Mouse (Mus musculus): ENCODE measurements around the gene Mcoln3. TPM values are rescaled to one million over a fixed set of nuclear protein-coding genes. Genes with fewer than 3 reads are reported as not detected.

The Mcoln3 gene
- total and polyA plus RNA-seq, 3 experiments, result 5.2 to 11.3 (median 5.3) TPM

- dilution Hi-C loops (cut with MboI; ENCODE audit: extremely low pct_ligation_motif_present, extremely low pct_unique_long_range_greater_than_20kb, low sequenced_read_pairs), result no loop called here
- TF ChIP-seq BHLHE40 (IDR thresholded peaks at IDR 0.05; ENCODE audit: low read depth, low read length), result peak; percentile 71
- 0 out of 2 replicates have a peak, but pooled peaks have one; percentile 36 for TF ChIP-seq TBP (conservative IDR thresholded peaks at IDR 0.05; ENCODE audit: low read depth, low read length)
- no peak for TF ChIP-seq CHD1 (IDR thresholded peaks at IDR 0.05; ENCODE audit: low read depth, low read length)
- peak; percentile 70 for TF ChIP-seq ETS1 (conservative IDR thresholded peaks at IDR 0.05; ENCODE audit: low read depth, low read length)
- 0 out of 2 replicates have a peak, but pooled peaks have one; percentile 11 for TF ChIP-seq TCF12 (IDR thresholded peaks at IDR 0.05; ENCODE audit: low read depth, low read length)
- no peak overlapping the region for H3K4me2 ChIP-seq (ENCODE audit: insufficient read depth, low read depth, poor library complexity, severe bottlenecking)
- H3K4me1 ChIP-seq (ENCODE audit: control insufficient read depth in 1 of 2, insufficient read depth in 2 of 2), result peaks cover 5 to 26% of the 10 kb centered on the region in 2 experiments; a peak in 3 of 4 replicates
- DNase-seq (ENCODE audit: extremely low read depth), result no peak
- no peak overlapping the region for H3K4me3 ChIP-seq (replicated peaks in 1 of 3; ENCODE audit: low read depth in 2 of 3, low read length in 2 of 3, poor library complexity in 1 of 3)
- no peak overlapping the region for H3K9ac ChIP-seq (ENCODE audit: insufficient read depth, low read depth)
- H3K9me3 ChIP-seq (replicated peaks; ENCODE audit: low read length), result peaks cover 2% of the 10 kb centered on the region
- in situ Hi-C loops (cut with MboI; ENCODE audit: low pct_ligation_motif_present, low pct_unique_long_range_greater_than_20kb, low sequenced_read_pairs), result no loop called here
- H3K27me3 ChIP-seq (replicated peaks), result no peaks in the 10 kb centered on the region
- no peak overlapping the region for H3K27ac ChIP-seq (ENCODE audit: insufficient read depth, low read depth)
- no peaks in the 10 kb centered on the region for H3K79me2 ChIP-seq (replicated peaks; ENCODE audit: control insufficient read depth, extremely low read depth, insufficient read depth, poor library complexity, severe bottlenecking)
- H3K36me3 ChIP-seq (replicated peaks in 1 of 2; ENCODE audit: control insufficient read depth in 1 of 2, insufficient read depth in 1 of 2, low read length in 1 of 2), result peaks cover 69 to 95% of the 10 kb centered on the region in 2 experiments
Observed at GRCm38 (mm10) chr3:146173030-146173429, 55.8 kb downstream of the Mcoln3 start.

GRCm38 (mm10) chr3:146174215-146174614, 57.0 kb downstream of the Mcoln3 start:
- in situ Hi-C loops (cut with MboI; ENCODE audit: low pct_ligation_motif_present, low pct_unique_long_range_greater_than_20kb, low sequenced_read_pairs) (no loop called here), dilution Hi-C loops (cut with MboI; ENCODE audit: extremely low pct_ligation_motif_present, extremely low pct_unique_long_range_greater_than_20kb, low sequenced_read_pairs) (no loop called here)
- H3K27me3 ChIP-seq (replicated peaks), result no peaks in the 10 kb centered on the region
- H3K36me3 ChIP-seq (replicated peaks in 1 of 2; ENCODE audit: control insufficient read depth in 1 of 2, insufficient read depth in 1 of 2, low read length in 1 of 2), result peaks cover 68 to 95% of the 10 kb centered on the region in 2 experiments
- H3K9ac ChIP-seq (ENCODE audit: insufficient read depth, low read depth), result no peak overlapping the region
- no peaks in the 10 kb centered on the region for H3K79me2 ChIP-seq (replicated peaks; ENCODE audit: control insufficient read depth, extremely low read depth, insufficient read depth, poor library complexity, severe bottlenecking)
- peaks cover 5 to 28% of the 10 kb centered on the region in 2 experiments; a peak in 3 of 4 replicates for H3K4me1 ChIP-seq (ENCODE audit: control insufficient read depth in 1 of 2, insufficient read depth in 2 of 2)
- no peak overlapping the region for H3K27ac ChIP-seq (ENCODE audit: insufficient read depth, low read depth)
- H3K9me3 ChIP-seq (replicated peaks; ENCODE audit: low read length), result peaks cover 2% of the 10 kb centered on the region
- TF ChIP-seq CTCF (conservative IDR thresholded peaks at IDR 0.05 in 1 of 2, IDR thresholded peaks at IDR 0.05 in 1 of 2; ENCODE audit: low read depth in 2 of 2, low read length in 2 of 2), result no peak
- no peak for TF ChIP-seq ZKSCAN1 (IDR thresholded peaks at IDR 0.05; ENCODE audit: borderline replicate concordance, low read depth, low read length)
- no peak for TF ChIP-seq ELF1 (IDR thresholded peaks at IDR 0.05; ENCODE audit: low read depth, low read length)
- no peak for TF ChIP-seq IRF4 (IDR thresholded peaks at IDR 0.05; ENCODE audit: low read depth, low read length)
- no peak for TF ChIP-seq MAZ (IDR thresholded peaks at IDR 0.05; ENCODE audit: low read depth, low read length)
- no peak for TF ChIP-seq SMC3 (IDR thresholded peaks at IDR 0.05; ENCODE audit: low read depth, low read length)
- TF ChIP-seq HCFC1 (IDR thresholded peaks at IDR 0.05; ENCODE audit: low read depth, low read length), result no peak
- TF ChIP-seq E2F4 (IDR thresholded peaks at IDR 0.05; ENCODE audit: insufficient replicate concordance, low read depth, low read length), result no peak
- no peak for TF ChIP-seq BHLHE40 (IDR thresholded peaks at IDR 0.05; ENCODE audit: low read depth, low read length)
- TF ChIP-seq ZMIZ1 (IDR thresholded peaks at IDR 0.05; ENCODE audit: low read depth, low read length), result no peak
- no peak for TF ChIP-seq CHD2 (IDR thresholded peaks at IDR 0.05; ENCODE audit: low read length)
- TF ChIP-seq UBTF (IDR thresholded peaks at IDR 0.05; ENCODE audit: low read depth, low read length), result no peak
- TF ChIP-seq CHD1 (IDR thresholded peaks at IDR 0.05; ENCODE audit: low read depth, low read length), result no peak
- TF ChIP-seq MEF2A (IDR thresholded peaks at IDR 0.05; ENCODE audit: borderline replicate concordance, low read depth, low read length), result no peak
- no peak for TF ChIP-seq MAFK (IDR thresholded peaks at IDR 0.05; ENCODE audit: insufficient replicate concordance, low read length)
- TF ChIP-seq PAX5 (IDR thresholded peaks at IDR 0.05; ENCODE audit: low read length), result no peak
- no peak overlapping the region for H3K4me2 ChIP-seq (ENCODE audit: insufficient read depth, low read depth, poor library complexity, severe bottlenecking)
- no peak overlapping the region for H3K4me3 ChIP-seq (replicated peaks in 1 of 3; ENCODE audit: low read depth in 2 of 3, low read length in 2 of 3, poor library complexity in 1 of 3)
- no peak for DNase-seq (ENCODE audit: extremely low read depth)
